Mouse (Mus musculus): ENCODE measurements at regions not wholly inside any gene's neighbourhood (a gene's known extent, or its start where the extent isn't known, plus 50 kb on each side); places are given as distances from the start of the nearest gene placed in this dataset.
"Not testable (repeated sequence)": the region's sequence is repeated elsewhere in the genome, so short reads cannot be mapped to it uniquely, and the experiment has no call there.

DNA sequence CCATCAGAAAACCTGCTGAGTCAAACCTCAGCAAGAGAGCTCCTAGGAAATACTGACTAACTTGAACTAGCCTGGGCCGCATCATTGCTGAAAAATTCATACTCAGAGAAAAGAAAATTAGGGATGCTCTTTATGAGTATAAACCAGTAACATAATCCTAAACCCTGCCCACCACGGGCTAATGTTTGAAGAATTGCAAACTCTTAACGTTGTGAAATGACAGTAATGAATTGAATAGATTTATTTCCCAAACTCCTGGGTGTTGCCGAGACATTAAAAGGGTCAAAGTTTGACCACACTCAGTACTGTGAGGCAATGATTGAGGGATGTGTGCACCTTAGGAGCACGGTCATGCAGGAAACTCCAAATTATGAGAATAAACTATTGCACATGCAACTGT is 125.3 kb downstream of the Gipc2 start:
- DNase-seq (ENCODE audit: low spot score in 2 of 2): no peak

- DNase-seq (ENCODE audit: low spot score in 2 of 2): not testable (repeated sequence)
Measured at GRCm38 (mm10) chr3:152036819-152037218, 129.2 kb downstream of the Gipc2 start.

GRCm38 (mm10) chr3:152035416-152035815 is 130.6 kb downstream of the Gipc2 start:
- no peak for DNase-seq (ENCODE audit: low spot score in 2 of 2)

DNA sequence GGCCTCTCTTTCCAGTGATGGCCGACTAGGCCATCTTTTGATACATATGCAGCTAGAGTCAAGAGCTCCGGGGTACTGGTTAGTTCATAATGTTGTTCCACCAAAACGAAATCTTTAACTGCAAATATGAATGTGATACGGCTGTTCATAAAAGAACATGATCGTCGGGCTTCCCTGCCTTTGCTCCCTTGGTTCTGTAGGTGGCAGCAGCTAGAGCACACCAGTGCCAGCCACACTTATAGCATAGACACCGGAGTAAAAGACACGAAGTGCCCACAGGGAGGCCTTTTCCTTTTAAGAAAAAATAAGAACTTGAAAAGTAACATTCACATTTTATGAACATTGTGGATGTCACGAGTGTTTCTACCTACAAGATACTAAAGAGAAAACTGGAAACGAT is 131.3 kb downstream of the Gipc2 start:
- DNase-seq (ENCODE audit: low spot score in 2 of 2): no peak

- no peak for DNase-seq (ENCODE audit: low spot score in 2 of 2)
Measured at GRCm38 (mm10) chr3:152034221-152034620, 131.8 kb downstream of the Gipc2 start.

- DNase-seq (ENCODE audit: low spot score in 2 of 2): no peak
Measured at GRCm38 (mm10) chr3:152032663-152033318, 133.2 kb downstream of the Gipc2 start.

DNA sequence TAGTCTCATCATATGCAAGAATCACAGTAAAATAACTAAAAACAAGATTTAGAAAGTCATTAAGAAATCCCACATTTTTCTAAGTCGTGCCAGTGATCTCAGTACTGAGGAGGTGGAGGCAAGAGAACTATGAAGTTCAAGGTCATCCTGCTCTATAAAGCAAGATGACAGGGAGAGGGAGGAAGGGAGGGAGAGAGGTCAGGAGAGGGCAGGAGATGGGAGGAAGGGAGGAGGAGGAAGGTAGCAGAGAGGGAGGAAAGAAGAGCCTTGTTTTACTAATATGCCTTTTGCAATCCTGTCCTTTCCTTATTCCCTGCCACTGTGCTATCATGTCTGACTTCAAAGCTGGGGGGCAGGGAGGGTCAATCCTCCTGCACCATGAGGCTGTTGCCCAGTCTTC is 137.3 kb downstream of the Gipc2 start:
- DNase-seq (ENCODE audit: low spot score in 2 of 2): no peak

DNA sequence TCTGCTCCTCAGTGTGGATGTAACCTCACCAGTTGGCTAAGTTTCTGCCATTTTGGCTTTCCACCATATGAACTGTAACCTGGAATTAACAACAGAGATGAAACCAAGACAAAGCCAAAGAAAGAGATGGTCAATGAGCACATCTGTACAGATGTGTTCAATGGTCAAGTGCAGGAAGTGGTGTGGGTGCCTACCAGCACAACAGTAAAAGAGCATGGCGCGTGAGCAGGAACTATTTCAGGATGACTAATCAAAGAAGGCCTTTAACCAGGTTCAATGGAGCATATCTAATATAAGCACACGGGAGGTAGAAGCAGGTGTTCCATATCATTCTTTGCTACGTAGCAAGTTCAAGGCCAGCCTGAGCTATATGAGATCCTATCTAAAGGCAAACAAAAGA is 140.0 kb downstream of the Gipc2 start:
- no peak for DNase-seq (ENCODE audit: low spot score in 2 of 2)

DNA sequence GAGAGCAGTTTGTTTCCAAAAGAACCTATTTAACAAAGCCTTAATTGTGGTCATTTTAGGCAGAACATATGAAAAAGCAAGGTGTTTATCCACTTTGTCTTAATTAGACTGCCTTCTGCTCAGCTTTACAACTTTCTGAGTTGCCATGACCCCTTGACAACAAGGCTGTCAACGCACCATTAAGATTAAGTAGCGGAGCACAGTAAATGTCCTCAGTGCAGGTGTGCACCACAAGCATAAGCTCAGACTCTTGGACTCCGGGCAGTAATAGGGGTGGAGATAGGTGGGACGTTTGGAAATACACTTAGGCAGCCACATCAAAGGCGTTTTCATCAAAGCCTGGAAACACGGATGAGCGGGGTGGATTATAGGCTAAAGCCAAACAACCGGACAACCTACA is 140.9 kb downstream of the Gipc2 start:
- no peak for DNase-seq (ENCODE audit: low spot score in 2 of 2)

- DNase-seq (ENCODE audit: low spot score in 2 of 2): no peak
Measured at GRCm38 (mm10) chr3:152006747-152007146, 159.3 kb downstream of the Gipc2 start.

DNA sequence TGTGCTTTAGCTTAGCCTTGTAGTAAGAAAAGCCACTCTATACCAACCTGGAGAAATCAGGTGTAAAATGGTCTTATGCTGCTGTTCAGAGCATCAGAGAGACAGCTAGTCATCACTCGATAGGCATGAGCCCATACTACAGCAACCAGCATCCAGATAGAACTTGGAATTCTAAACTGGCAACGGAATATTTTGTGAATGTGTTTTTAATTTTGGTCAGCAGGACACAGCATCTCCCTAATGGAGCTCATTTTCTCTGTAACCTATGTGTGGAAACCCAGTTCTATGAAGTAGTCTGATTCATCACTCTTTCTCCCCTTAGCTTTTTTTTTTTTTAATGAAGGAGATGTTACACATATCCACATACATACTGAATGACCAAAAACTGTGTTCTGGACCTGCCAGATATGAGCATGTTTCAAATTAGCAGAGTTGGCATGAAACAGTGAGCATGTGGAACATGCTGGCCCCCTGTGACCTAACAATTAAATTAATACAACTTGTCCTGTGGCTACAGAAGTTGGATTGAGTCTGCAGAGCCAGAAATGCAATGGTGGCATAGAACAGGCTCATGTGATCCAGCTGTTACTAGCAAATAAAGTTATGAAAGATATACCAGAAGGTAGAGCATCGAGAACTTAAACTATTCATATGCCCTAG is 160.5 kb downstream of the Gipc2 start:
- no peak for DNase-seq (ENCODE audit: low spot score in 2 of 2)

DNA sequence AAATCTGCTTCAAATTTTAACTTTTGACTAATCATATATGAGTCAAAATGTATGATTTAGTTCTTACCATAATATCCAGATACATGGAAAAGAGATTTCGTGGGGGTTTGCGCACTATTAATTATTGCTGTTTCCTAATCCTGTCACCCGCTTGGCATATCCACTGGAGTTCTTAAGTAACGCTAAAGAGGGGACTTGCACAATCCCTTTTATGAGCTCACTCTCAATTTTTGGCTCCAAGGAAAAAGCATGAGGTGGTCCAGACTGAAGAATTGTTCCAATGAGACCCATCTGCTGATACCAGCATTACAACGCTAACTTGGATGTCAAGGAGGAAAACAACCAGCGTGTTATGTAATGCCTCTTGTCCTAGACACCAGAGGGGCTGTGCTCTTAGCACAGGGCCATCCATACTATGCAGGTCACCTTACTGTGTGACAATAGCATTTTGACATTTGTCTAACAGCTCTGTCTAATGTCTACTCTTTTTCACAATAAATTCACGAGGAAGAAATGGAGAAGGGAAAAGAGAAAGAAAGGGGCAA is 161.5 kb downstream of the Gipc2 start:
- DNase-seq (ENCODE audit: low spot score in 2 of 2): no peak

DNA sequence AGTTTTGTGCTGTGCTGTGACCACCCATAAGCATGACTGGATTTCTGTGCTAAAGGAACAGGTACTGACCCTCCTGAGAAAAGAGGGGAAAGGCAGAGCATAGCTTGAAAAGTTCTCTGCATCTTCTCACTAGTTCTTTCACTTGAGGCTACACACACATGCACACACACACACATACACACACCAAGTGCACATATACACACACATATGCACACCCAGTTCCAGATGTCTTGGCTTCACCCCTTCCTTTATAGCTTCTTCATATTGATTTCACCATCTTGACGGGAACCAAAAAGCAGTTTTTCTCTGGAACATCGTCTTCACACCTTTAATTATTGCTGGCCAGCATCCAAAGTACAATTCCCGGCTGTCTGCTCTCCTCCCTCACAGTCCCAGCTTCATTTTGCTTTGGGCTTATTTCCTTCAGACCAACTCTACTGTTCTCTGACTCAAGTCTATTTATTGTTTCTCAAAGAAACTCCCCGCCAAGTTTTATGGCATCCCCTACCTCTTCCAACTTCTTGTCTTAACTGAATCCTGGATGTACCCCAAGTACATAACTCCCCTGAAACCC is 160.2 kb upstream of the Ptgfr start:
- peak; percentile 42 to 56 for DNase-seq (ENCODE audit: low spot score in 2 of 2)

- no peak for DNase-seq (ENCODE audit: low spot score in 2 of 2)
Measured at GRCm38 (mm10) chr3:151997111-151997510, 159.7 kb upstream of the Ptgfr start.

GRCm38 (mm10) chr3:151988221-151988620 is 150.8 kb upstream of the Ptgfr start:
- DNase-seq (ENCODE audit: low spot score in 2 of 2): no peak

GRCm38 (mm10) chr3:151978136-151978535 is 140.7 kb upstream of the Ptgfr start:
- no peak for DNase-seq (ENCODE audit: low spot score in 2 of 2)

- no peak for DNase-seq (ENCODE audit: low spot score in 2 of 2)
Measured at GRCm38 (mm10) chr3:151977651-151978050, 140.2 kb upstream of the Ptgfr start.

GRCm38 (mm10) chr3:151949865-151950264 is 112.4 kb upstream of the Ptgfr start:
- DNase-seq (ENCODE audit: low spot score in 2 of 2): no peak

DNA sequence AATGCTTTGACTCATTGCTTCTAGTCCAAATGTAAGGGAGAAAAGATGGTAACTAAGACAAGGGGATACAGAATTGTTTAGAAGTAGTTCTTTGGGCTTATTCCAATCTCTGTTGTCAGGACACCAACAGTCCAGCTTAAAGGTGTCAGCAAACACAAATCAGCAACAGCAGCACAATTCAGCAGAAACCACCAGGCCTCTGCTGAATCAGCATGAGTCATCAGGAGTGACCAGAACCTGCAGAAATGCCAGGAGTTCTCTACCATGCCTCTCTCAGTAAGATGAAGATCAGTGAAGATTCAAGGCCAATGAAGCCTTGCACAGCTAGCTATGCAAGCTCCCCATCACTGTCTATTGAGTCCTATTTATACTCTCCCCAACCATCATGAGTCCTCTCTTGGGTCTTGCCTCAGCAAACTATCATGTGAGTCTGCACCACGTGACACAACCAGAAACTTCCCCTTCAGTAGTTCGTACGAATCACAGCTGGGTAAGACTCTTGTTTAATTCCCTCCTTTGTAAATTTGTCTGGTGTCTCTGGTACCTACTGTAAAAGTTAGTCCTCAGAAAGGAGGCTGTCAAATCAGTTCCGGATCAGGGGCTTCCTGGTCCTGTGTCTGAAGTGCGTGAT is 110.7 kb upstream of the Ptgfr start:
- no peak for DNase-seq (ENCODE audit: low spot score in 2 of 2)

- no peak for DNase-seq (ENCODE audit: low spot score in 2 of 2)
Measured at GRCm38 (mm10) chr3:151945916-151946315, 108.5 kb upstream of the Ptgfr start.

- no peak for DNase-seq (ENCODE audit: low spot score in 2 of 2)
Measured at GRCm38 (mm10) chr3:151943542-151943941, 106.1 kb upstream of the Ptgfr start.

DNA sequence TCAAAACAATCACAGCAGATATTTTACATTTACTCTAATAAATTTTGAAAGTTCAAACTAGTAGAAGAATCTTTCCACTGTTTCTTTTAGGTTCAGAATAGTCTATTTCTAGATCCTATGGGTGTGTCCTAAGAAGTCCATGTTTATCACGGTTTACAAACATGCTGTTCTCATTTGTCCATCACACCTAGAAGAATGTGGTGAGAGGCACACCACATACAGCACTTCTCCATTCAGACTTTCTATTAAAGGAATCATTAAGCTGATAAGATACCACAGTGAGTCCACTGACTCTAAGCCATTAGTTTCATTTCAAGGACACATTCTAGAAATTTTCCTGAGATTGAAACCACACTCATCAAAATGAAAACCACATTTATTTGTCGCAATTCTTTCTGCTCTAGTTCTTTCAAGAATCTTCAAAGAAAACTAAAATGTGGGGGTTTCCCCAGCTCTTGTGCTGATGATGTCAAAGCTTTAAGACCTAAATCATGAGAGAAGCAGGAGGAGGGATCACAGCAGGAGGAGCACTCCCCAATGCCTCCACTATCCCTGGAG is 101.1 kb upstream of the Ptgfr start:
- no peak for DNase-seq (ENCODE audit: low spot score in 2 of 2)

Data from right cerebral cortex, adult 2 months (tissue).